Mouse (Mus musculus) ES-E14 (cell line): ENCODE results near the gene Ccdc149. TPM values are rescaled to one million over a fixed set of nuclear protein-coding genes. Genes with fewer than 3 reads are reported as not detected.

Experiments used
- DNase-seq: peaks from one replicate; pipeline ENCODE4 v3.0.0-alpha.2; 2013; ENCODE audit warnings: low read depth, low spot score
- H3K27ac ChIP-seq: 2 replicates; pipeline ENCODE4 v1.5.1; 2012; ENCODE audit warnings: low read depth, mild to moderate bottlenecking, low read length, moderate library complexity, mixed read lengths; ENCODE audit not compliant: poor library complexity, insufficient read depth, severe bottlenecking
- H3K36me3 ChIP-seq: 2 replicates; pipeline ENCODE4 v1.6.1; 2012; ENCODE audit warnings: mild to moderate bottlenecking, low read length, moderate library complexity, mixed read lengths; ENCODE audit not compliant: control insufficient read depth, poor library complexity, insufficient read depth, severe bottlenecking
- H3K4me1 ChIP-seq, 2 experiments: fragments of 150-350 bp in 1 of 2; sonication (generic) in 1 of 2; 2 replicates each; pipeline ENCODE4 v1.6.1; 2012; ENCODE audit warnings: low read length in 2 of 2, mild to moderate bottlenecking in 1 of 2, mixed read lengths in 1 of 2; ENCODE audit not compliant: control insufficient read depth in 2 of 2, insufficient read depth in 2 of 2, poor library complexity in 1 of 2
- H3K4me3 ChIP-seq, 2 experiments: fragments of 150-350 bp in 1 of 2; sonication (generic) in 1 of 2; 2 replicates each; pipeline ENCODE4 v1.5.1; 2012; ENCODE audit warnings: low read length in 2 of 2, low read depth in 1 of 2, mild to moderate bottlenecking in 1 of 2, mixed read lengths in 1 of 2; ENCODE audit not compliant: insufficient read depth in 1 of 2, poor library complexity in 1 of 2, severe bottlenecking in 1 of 2
- H3K9ac ChIP-seq: 2 replicates; pipeline ENCODE4 v1.6.1; 2012; ENCODE audit warnings: low read depth, mild to moderate bottlenecking, low read length, mixed read lengths; ENCODE audit not compliant: poor library complexity, insufficient read depth, severe bottlenecking
- H3K9me3 ChIP-seq: fragments of 150-350 bp; sonication (generic); 2 replicates; pipeline ENCODE4 v1.6.1; 2012; ENCODE audit warnings: low read depth, mild to moderate bottlenecking, low read length; ENCODE audit not compliant: control insufficient read depth, insufficient read depth
- CHD2 ChIP-seq: IDR thresholded peaks from 2 replicates; pipeline ENCODE4 v1.6.1; 2014; ENCODE audit warnings: mild to moderate bottlenecking, low read depth, low read length, inconsistent platforms
- HCFC1 ChIP-seq: IDR thresholded peaks from 2 replicates; pipeline ENCODE4 v1.6.1; 2012; ENCODE audit warnings: low read length, inconsistent platforms, borderline replicate concordance; ENCODE audit not compliant: insufficient read depth
- MAFK ChIP-seq: IDR thresholded peaks from 2 replicates; pipeline ENCODE4 v1.6.1; 2014; ENCODE audit warnings: mild to moderate bottlenecking, low read depth, low read length, inconsistent platforms; ENCODE audit not compliant: insufficient read depth
- ZC3H11A ChIP-seq: IDR thresholded peaks from 2 replicates; pipeline ENCODE4 v1.6.1; 2012; ENCODE audit warnings: low read depth, mild to moderate bottlenecking, inconsistent platforms, low read length, borderline replicate concordance
- ZNF384 ChIP-seq: IDR thresholded peaks from 2 replicates; pipeline ENCODE4 v1.6.1; 2012; ENCODE audit warnings: low read depth, low read length, inconsistent platforms
- in situ Hi-C, 2 experiments: fragments of 600-800 bp; cut with MboI; formaldehyde crosslinking; loops; one replicate each; pipeline ENCODE4 v1.15.1; 2025; ENCODE audit warnings: low sequenced_read_pairs in 2 of 2, inconsistent platforms in 1 of 2; ENCODE audit not compliant: unreplicated experiment in 2 of 2
- total RNA-seq: library from RNA; depleted of rRNA; stranded (reverse); fragments of 300-350 nt; gene quantifications from 2 replicates; pipeline ENCODE4 v1.2.3, GENCODE M21; 2012

The Ccdc149 gene
- total RNA-seq, 1 experiment, result 0.27 TPM

- H3K9ac ChIP-seq, result no peak overlapping the region
- no peak overlapping the region for H3K27ac ChIP-seq
- in situ Hi-C loops, result no loop called here
- no peaks in the 10 kb centered on the region for H3K36me3 ChIP-seq
- no peaks in the 10 kb centered on the region for H3K4me1 ChIP-seq
- no peak for DNase-seq
- no peak for TF ChIP-seq ZNF384
- TF ChIP-seq CHD2, result no peak
- TF ChIP-seq ZC3H11A, result no peak
- H3K4me3 ChIP-seq, result no peak overlapping the region
- no peaks in the 10 kb centered on the region for H3K9me3 ChIP-seq
Observed at GRCm38 (mm10) chr5:52511089-52511488, 39.8 kb upstream of the Ccdc149 start.

- Histone ChIP-seq H3K9ac (no peak overlapping the region), H3K4me1 (no peaks in the 10 kb centered on the region), H3K36me3 (no peaks in the 10 kb centered on the region), H3K27ac (no peak overlapping the region), H3K4me3 (no peak overlapping the region), H3K9me3 (no peaks in the 10 kb centered on the region)
- no peak for TF ChIP-seq ZC3H11A
- no peak for TF ChIP-seq MAFK
- no peak for TF ChIP-seq HCFC1
- no peak for TF ChIP-seq ZNF384
- no peak for TF ChIP-seq CHD2
- in situ Hi-C loops, result no loop called here
- no peak for DNase-seq
Observed at GRCm38 (mm10) chr5:52509416-52509815, 38.1 kb upstream of the Ccdc149 start.

- in situ Hi-C loops, result no loop called here
- no peak overlapping the region for H3K27ac ChIP-seq
- H3K9me3 ChIP-seq, result no peaks in the 10 kb centered on the region
- H3K4me1 ChIP-seq, result no peaks in the 10 kb centered on the region
- H3K4me3 ChIP-seq, result peak overlapping the region in 1 of 2 experiments; percentile 16; a peak in 1 of 4 replicates
- no peaks in the 10 kb centered on the region for H3K36me3 ChIP-seq
- TF ChIP-seq ZNF384 (no peak), HCFC1 (no peak), ZC3H11A (no peak), MAFK (no peak), CHD2 (no peak)
- no peak overlapping the region for H3K9ac ChIP-seq
- DNase-seq, result no peak
Observed at GRCm38 (mm10) chr5:52504666-52505065, 33.3 kb upstream of the Ccdc149 start.

- Histone ChIP-seq H3K36me3 (no peaks in the 10 kb centered on the region), H3K4me3 (peak overlapping the region in 1 of 2 experiments; percentile 16; a peak in 1 of 4 replicates), H3K27ac (no peak overlapping the region), H3K9ac (no peak overlapping the region), H3K9me3 (no peaks in the 10 kb centered on the region), H3K4me1 (no peaks in the 10 kb centered on the region)
- TF ChIP-seq ZNF384, result no peak
- no peak for TF ChIP-seq ZC3H11A
- TF ChIP-seq CHD2, result no peak
- in situ Hi-C loops, result no loop called here
- no peak for DNase-seq
Observed at GRCm38 (mm10) chr5:52504148-52504547, 32.8 kb upstream of the Ccdc149 start.

- no peaks in the 10 kb centered on the region for H3K36me3 ChIP-seq
- no peak overlapping the region for H3K9ac ChIP-seq
- in situ Hi-C loops, result no loop called here
- no peaks in the 10 kb centered on the region for H3K9me3 ChIP-seq
- no peak for TF ChIP-seq MAFK
- TF ChIP-seq ZNF384, result no peak
- no peak for TF ChIP-seq ZC3H11A
- no peak for TF ChIP-seq HCFC1
- TF ChIP-seq CHD2, result no peak
- H3K4me3 ChIP-seq, result no peak overlapping the region
- H3K27ac ChIP-seq, result no peak overlapping the region
- DNase-seq, result no peak
- no peaks in the 10 kb centered on the region for H3K4me1 ChIP-seq
Observed at GRCm38 (mm10) chr5:52495671-52496070, 24.4 kb upstream of the Ccdc149 start.
